Mouse (Mus musculus): ENCODE data around the gene Slc25a1. TPM values are rescaled to one million over a fixed set of nuclear protein-coding genes. Genes with fewer than 3 reads are reported as not detected.
A peak's percentile ranks its signal among the peaks of the same experiment; 100 is the strongest.

Slc25a1 gene
- polyA plus RNA-seq, 1 experiment: 99.4 TPM

- Histone ChIP-seq H3K9ac (ENCODE audit: low read depth, poor library complexity, severe bottlenecking) (no peak overlapping the region), H3K27ac (ENCODE audit: insufficient read depth, low read length) (no peak overlapping the region), H3K27me3 (ENCODE audit: control insufficient read depth, insufficient read depth, low read length, poor library complexity, severe bottlenecking) (no peaks in the 10 kb centered on the region), H3K4me3 (ENCODE audit: low read depth, low read length) (no peak overlapping the region), H3K4me1 (ENCODE audit: control insufficient read depth, insufficient read depth, low read length) (no peaks in the 10 kb centered on the region), H3K9me3 (replicated peaks; ENCODE audit: control insufficient read depth, insufficient read depth, low read length, poor library complexity, severe bottlenecking) (peaks cover 15% of the 10 kb centered on the region), H3K36me3 (ENCODE audit: control insufficient read depth, insufficient read depth, low read length, poor library complexity, severe bottlenecking) (no peaks in the 10 kb centered on the region)
- TF ChIP-seq POLR2A (IDR thresholded peaks at IDR 0.05; ENCODE audit: insufficient read depth, low read length): no peak
- no peak for TF ChIP-seq CTCF (IDR thresholded peaks at IDR 0.05; ENCODE audit: low read depth, low read length)
- TF ChIP-seq EP300 (IDR thresholded peaks at IDR 0.05; ENCODE audit: insufficient read depth, low read depth, low read length): no peak
These were observed 21.4 kb upstream of the Slc25a1 start for GRCm38 (mm10) chr16:17949421-17949877.

- Histone ChIP-seq H3K27me3 (ENCODE audit: control insufficient read depth, insufficient read depth, low read length, poor library complexity, severe bottlenecking) (no peaks in the 10 kb centered on the region), H3K36me3 (ENCODE audit: control insufficient read depth, insufficient read depth, low read length, poor library complexity, severe bottlenecking) (no peaks in the 10 kb centered on the region), H3K9ac (ENCODE audit: low read depth, poor library complexity, severe bottlenecking) (no peak overlapping the region), H3K9me3 (replicated peaks; ENCODE audit: control insufficient read depth, insufficient read depth, low read length, poor library complexity, severe bottlenecking) (0 out of 2 replicates have a peak, but pooled peaks cover 4% of the 10 kb centered on the region), H3K4me1 (ENCODE audit: control insufficient read depth, insufficient read depth, low read length) (no peaks in the 10 kb centered on the region), H3K4me3 (ENCODE audit: low read depth, low read length) (no peak overlapping the region), H3K27ac (ENCODE audit: insufficient read depth, low read length) (no peak overlapping the region)
- TF ChIP-seq EP300 (IDR thresholded peaks at IDR 0.05; ENCODE audit: insufficient read depth, low read depth, low read length) (no peak), POLR2A (IDR thresholded peaks at IDR 0.05; ENCODE audit: insufficient read depth, low read length) (no peak), CTCF (IDR thresholded peaks at IDR 0.05; ENCODE audit: low read depth, low read length) (no peak)
These were observed 17.2 kb upstream of the Slc25a1 start for GRCm38 (mm10) chr16:17945081-17945831.

- H3K4me1 ChIP-seq (ENCODE audit: control insufficient read depth, insufficient read depth, low read length): no peaks in the 10 kb centered on the region
- H3K4me3 ChIP-seq (ENCODE audit: low read depth, low read length): no peak overlapping the region
- no peak overlapping the region for H3K27ac ChIP-seq (ENCODE audit: insufficient read depth, low read length)
- H3K27me3 ChIP-seq (ENCODE audit: control insufficient read depth, insufficient read depth, low read length, poor library complexity, severe bottlenecking): no peaks in the 10 kb centered on the region
- H3K9ac ChIP-seq (ENCODE audit: low read depth, poor library complexity, severe bottlenecking): no peak overlapping the region
- TF ChIP-seq CTCF (IDR thresholded peaks at IDR 0.05; ENCODE audit: low read depth, low read length): no peak
- no peaks in the 10 kb centered on the region for H3K36me3 ChIP-seq (ENCODE audit: control insufficient read depth, insufficient read depth, low read length, poor library complexity, severe bottlenecking)
- no peaks in the 10 kb centered on the region for H3K9me3 ChIP-seq (replicated peaks; ENCODE audit: control insufficient read depth, insufficient read depth, low read length, poor library complexity, severe bottlenecking)
These were observed 15.4 kb upstream of the Slc25a1 start for GRCm38 (mm10) chr16:17943466-17943865.

- no peaks in the 10 kb centered on the region for H3K27me3 ChIP-seq (ENCODE audit: control insufficient read depth, insufficient read depth, low read length, poor library complexity, severe bottlenecking)
- H3K36me3 ChIP-seq (ENCODE audit: control insufficient read depth, insufficient read depth, low read length, poor library complexity, severe bottlenecking): no peaks in the 10 kb centered on the region
- no peak overlapping the region for H3K27ac ChIP-seq (ENCODE audit: insufficient read depth, low read length)
- no peak overlapping the region for H3K4me3 ChIP-seq (ENCODE audit: low read depth, low read length)
- no peak for TF ChIP-seq EP300 (IDR thresholded peaks at IDR 0.05; ENCODE audit: insufficient read depth, low read depth, low read length)
- H3K9ac ChIP-seq (ENCODE audit: low read depth, poor library complexity, severe bottlenecking): no peak overlapping the region
- H3K9me3 ChIP-seq (replicated peaks; ENCODE audit: control insufficient read depth, insufficient read depth, low read length, poor library complexity, severe bottlenecking): no peaks in the 10 kb centered on the region
- no peaks in the 10 kb centered on the region for H3K4me1 ChIP-seq (ENCODE audit: control insufficient read depth, insufficient read depth, low read length)
These were observed 11.3 kb upstream of the Slc25a1 start for GRCm38 (mm10) chr16:17939255-17939751.

GRCm38 (mm10) chr16:17938821-17939220 is 10.8 kb upstream of the Slc25a1 start:
- Histone ChIP-seq H3K4me1 (ENCODE audit: control insufficient read depth, insufficient read depth, low read length) (no peaks in the 10 kb centered on the region), H3K27ac (ENCODE audit: insufficient read depth, low read length) (no peak overlapping the region), H3K9me3 (replicated peaks; ENCODE audit: control insufficient read depth, insufficient read depth, low read length, poor library complexity, severe bottlenecking) (no peaks in the 10 kb centered on the region), H3K4me3 (ENCODE audit: low read depth, low read length) (no peak overlapping the region), H3K36me3 (ENCODE audit: control insufficient read depth, insufficient read depth, low read length, poor library complexity, severe bottlenecking) (no peaks in the 10 kb centered on the region), H3K9ac (ENCODE audit: low read depth, poor library complexity, severe bottlenecking) (no peak overlapping the region), H3K27me3 (ENCODE audit: control insufficient read depth, insufficient read depth, low read length, poor library complexity, severe bottlenecking) (no peaks in the 10 kb centered on the region)
- TF ChIP-seq EP300 (IDR thresholded peaks at IDR 0.05; ENCODE audit: insufficient read depth, low read depth, low read length) (no peak), POLR2A (IDR thresholded peaks at IDR 0.05; ENCODE audit: insufficient read depth, low read length) (no peak), CTCF (IDR thresholded peaks at IDR 0.05; ENCODE audit: low read depth, low read length) (peak; percentile 92)

GRCm38 (mm10) chr16:17938187-17938586 is 10.2 kb upstream of the Slc25a1 start:
- Histone ChIP-seq H3K9ac (ENCODE audit: low read depth, poor library complexity, severe bottlenecking) (no peak overlapping the region), H3K4me1 (ENCODE audit: control insufficient read depth, insufficient read depth, low read length) (no peaks in the 10 kb centered on the region), H3K4me3 (ENCODE audit: low read depth, low read length) (no peak overlapping the region), H3K36me3 (ENCODE audit: control insufficient read depth, insufficient read depth, low read length, poor library complexity, severe bottlenecking) (no peaks in the 10 kb centered on the region), H3K27ac (ENCODE audit: insufficient read depth, low read length) (no peak overlapping the region), H3K27me3 (ENCODE audit: control insufficient read depth, insufficient read depth, low read length, poor library complexity, severe bottlenecking) (no peaks in the 10 kb centered on the region), H3K9me3 (replicated peaks; ENCODE audit: control insufficient read depth, insufficient read depth, low read length, poor library complexity, severe bottlenecking) (no peaks in the 10 kb centered on the region)
- TF ChIP-seq CTCF (IDR thresholded peaks at IDR 0.05; ENCODE audit: low read depth, low read length): no peak
- no peak for TF ChIP-seq POLR2A (IDR thresholded peaks at IDR 0.05; ENCODE audit: insufficient read depth, low read length)
- TF ChIP-seq EP300 (IDR thresholded peaks at IDR 0.05; ENCODE audit: insufficient read depth, low read depth, low read length): no peak

Data from ES-Bruce4 (cell line).